Mouse (Mus musculus): ENCODE data around the gene Hopx. TPM values are rescaled to one million over a fixed set of nuclear protein-coding genes. Genes with fewer than 3 reads are reported as not detected.
A peak's percentile ranks its signal among the peaks of the same experiment; 100 is the strongest.

The Hopx gene
- polyA plus RNA-seq, 1 experiment = 26.1 TPM

- no peak for DNase-seq
- H3K27me3 ChIP-seq (ENCODE audit: control insufficient read depth, insufficient read depth, low read length) = no peaks in the 10 kb centered on the region
- H3K4me3 ChIP-seq (ENCODE audit: control insufficient read depth, insufficient read depth, low read length) = no peak overlapping the region
- H3K36me3 ChIP-seq (ENCODE audit: control insufficient read depth, insufficient read depth, low read length) = no peaks in the 10 kb centered on the region
- H3K4me1 ChIP-seq (replicated peaks; ENCODE audit: control insufficient read depth, insufficient read depth, low read length) = peaks cover 9% of the 10 kb centered on the region
- WGBS = 90% methylated on average over 3 of the region's 3 CpGs
- no peak overlapping the region for H3K27ac ChIP-seq (ENCODE audit: control insufficient read depth, insufficient read depth, low read length)
- no peak for TF ChIP-seq POLR2A (IDR thresholded peaks at IDR 0.05; ENCODE audit: control insufficient read depth, extremely low read depth, insufficient read depth, low read length, poor library complexity)
- TF ChIP-seq CTCF (IDR thresholded peaks at IDR 0.05; ENCODE audit: borderline replicate concordance, control insufficient read depth, extremely low read depth, insufficient read depth, low read length, poor library complexity) = no peak
Measured at GRCm38 (mm10) chr5:77143076-77143475, 28.2 kb upstream of the Hopx start.

GRCm38 (mm10) chr5:77141336-77141735 is 26.4 kb upstream of the Hopx start:
- DNase-seq = no peak
- TF ChIP-seq CTCF (IDR thresholded peaks at IDR 0.05; ENCODE audit: borderline replicate concordance, control insufficient read depth, extremely low read depth, insufficient read depth, low read length, poor library complexity) (no peak), POLR2A (IDR thresholded peaks at IDR 0.05; ENCODE audit: control insufficient read depth, extremely low read depth, insufficient read depth, low read length, poor library complexity) (no peak)
- no peak overlapping the region for H3K27ac ChIP-seq (ENCODE audit: control insufficient read depth, insufficient read depth, low read length)

GRCm38 (mm10) chr5:77140861-77141260 is 25.9 kb upstream of the Hopx start:
- DNase-seq = no peak
- WGBS = 96% methylated on average over 6 of the region's 6 CpGs

More at GRCm38 (mm10) chr5:77141336-77141735, 26.4 kb upstream of the Hopx start:
- H3K36me3 ChIP-seq (ENCODE audit: control insufficient read depth, insufficient read depth, low read length) = no peaks in the 10 kb centered on the region
- no peak overlapping the region for H3K4me3 ChIP-seq (ENCODE audit: control insufficient read depth, insufficient read depth, low read length)
- H3K4me1 ChIP-seq (replicated peaks; ENCODE audit: control insufficient read depth, insufficient read depth, low read length) = peaks cover 9% of the 10 kb centered on the region
- WGBS = 78% methylated on average over 7 of the region's 7 CpGs
- no peaks in the 10 kb centered on the region for H3K27me3 ChIP-seq (ENCODE audit: control insufficient read depth, insufficient read depth, low read length)

GRCm38 (mm10) chr5:77140108-77140507 is 25.2 kb upstream of the Hopx start:
- H3K4me1 ChIP-seq (replicated peaks; ENCODE audit: control insufficient read depth, insufficient read depth, low read length) = peaks cover 9% of the 10 kb centered on the region
- H3K4me3 ChIP-seq (ENCODE audit: control insufficient read depth, insufficient read depth, low read length) = no peak overlapping the region
- 21% methylated on average over 6 of the region's 6 CpGs for WGBS
- TF ChIP-seq CTCF (IDR thresholded peaks at IDR 0.05; ENCODE audit: borderline replicate concordance, control insufficient read depth, extremely low read depth, insufficient read depth, low read length, poor library complexity) = no peak
- H3K27me3 ChIP-seq (ENCODE audit: control insufficient read depth, insufficient read depth, low read length) = no peaks in the 10 kb centered on the region
- H3K27ac ChIP-seq (ENCODE audit: control insufficient read depth, insufficient read depth, low read length) = no peak overlapping the region
- no peaks in the 10 kb centered on the region for H3K36me3 ChIP-seq (ENCODE audit: control insufficient read depth, insufficient read depth, low read length)
- DNase-seq = peak; percentile 37

More at GRCm38 (mm10) chr5:77140861-77141260, 25.9 kb upstream of the Hopx start:
- H3K4me1 ChIP-seq (replicated peaks; ENCODE audit: control insufficient read depth, insufficient read depth, low read length) = peaks cover 9% of the 10 kb centered on the region
- H3K27ac ChIP-seq (ENCODE audit: control insufficient read depth, insufficient read depth, low read length) = no peak overlapping the region
- H3K4me3 ChIP-seq (ENCODE audit: control insufficient read depth, insufficient read depth, low read length) = no peak overlapping the region
- H3K36me3 ChIP-seq (ENCODE audit: control insufficient read depth, insufficient read depth, low read length) = no peaks in the 10 kb centered on the region
- H3K27me3 ChIP-seq (ENCODE audit: control insufficient read depth, insufficient read depth, low read length) = no peaks in the 10 kb centered on the region
- no peak for TF ChIP-seq CTCF (IDR thresholded peaks at IDR 0.05; ENCODE audit: borderline replicate concordance, control insufficient read depth, extremely low read depth, insufficient read depth, low read length, poor library complexity)
- no peak for TF ChIP-seq POLR2A (IDR thresholded peaks at IDR 0.05; ENCODE audit: control insufficient read depth, extremely low read depth, insufficient read depth, low read length, poor library complexity)

- peaks cover 5% of the 10 kb centered on the region for H3K4me1 ChIP-seq (replicated peaks; ENCODE audit: control insufficient read depth, insufficient read depth, low read length)
- no peak overlapping the region for H3K4me3 ChIP-seq (ENCODE audit: control insufficient read depth, insufficient read depth, low read length)
- H3K27me3 ChIP-seq (ENCODE audit: control insufficient read depth, insufficient read depth, low read length) = no peaks in the 10 kb centered on the region
- no peak overlapping the region for H3K27ac ChIP-seq (ENCODE audit: control insufficient read depth, insufficient read depth, low read length)
- DNase-seq = no peak
- 90% methylated on average over 8 of the region's 8 CpGs for WGBS
- TF ChIP-seq POLR2A (IDR thresholded peaks at IDR 0.05; ENCODE audit: control insufficient read depth, extremely low read depth, insufficient read depth, low read length, poor library complexity) (no peak), CTCF (IDR thresholded peaks at IDR 0.05; ENCODE audit: borderline replicate concordance, control insufficient read depth, extremely low read depth, insufficient read depth, low read length, poor library complexity) (no peak)
- no peaks in the 10 kb centered on the region for H3K36me3 ChIP-seq (ENCODE audit: control insufficient read depth, insufficient read depth, low read length)
Measured at GRCm38 (mm10) chr5:77137701-77138265, 22.9 kb upstream of the Hopx start.

- H3K27me3 ChIP-seq (ENCODE audit: control insufficient read depth, insufficient read depth, low read length) = no peaks in the 10 kb centered on the region
- WGBS = 90% methylated on average over 4 of the region's 4 CpGs
- H3K27ac ChIP-seq (ENCODE audit: control insufficient read depth, insufficient read depth, low read length) = no peak overlapping the region
- peaks cover 5% of the 10 kb centered on the region for H3K4me1 ChIP-seq (replicated peaks; ENCODE audit: control insufficient read depth, insufficient read depth, low read length)
- no peak for DNase-seq
- no peak overlapping the region for H3K4me3 ChIP-seq (ENCODE audit: control insufficient read depth, insufficient read depth, low read length)
- TF ChIP-seq CTCF (IDR thresholded peaks at IDR 0.05; ENCODE audit: borderline replicate concordance, control insufficient read depth, extremely low read depth, insufficient read depth, low read length, poor library complexity) (no peak), POLR2A (IDR thresholded peaks at IDR 0.05; ENCODE audit: control insufficient read depth, extremely low read depth, insufficient read depth, low read length, poor library complexity) (no peak)
- H3K36me3 ChIP-seq (ENCODE audit: control insufficient read depth, insufficient read depth, low read length) = no peaks in the 10 kb centered on the region
Measured at GRCm38 (mm10) chr5:77136684-77137224, 21.8 kb upstream of the Hopx start.

- Histone ChIP-seq H3K36me3 (ENCODE audit: control insufficient read depth, insufficient read depth, low read length) (no peaks in the 10 kb centered on the region), H3K27me3 (ENCODE audit: control insufficient read depth, insufficient read depth, low read length) (no peaks in the 10 kb centered on the region), H3K27ac (ENCODE audit: control insufficient read depth, insufficient read depth, low read length) (no peak overlapping the region), H3K4me1 (replicated peaks; ENCODE audit: control insufficient read depth, insufficient read depth, low read length) (peaks cover 3% of the 10 kb centered on the region), H3K4me3 (ENCODE audit: control insufficient read depth, insufficient read depth, low read length) (no peak overlapping the region)
- no peak for DNase-seq
- WGBS = 100% methylated on average over 2 of the region's 2 CpGs
- TF ChIP-seq CTCF (IDR thresholded peaks at IDR 0.05; ENCODE audit: borderline replicate concordance, control insufficient read depth, extremely low read depth, insufficient read depth, low read length, poor library complexity) (no peak), POLR2A (IDR thresholded peaks at IDR 0.05; ENCODE audit: control insufficient read depth, extremely low read depth, insufficient read depth, low read length, poor library complexity) (no peak)
Measured at GRCm38 (mm10) chr5:77134961-77135360, 20.0 kb upstream of the Hopx start.
